Mouse (Mus musculus) forebrain, embryonic 16.5 days (tissue): ENCODE measurements around the gene Fam122b. TPM values are rescaled to one million over a fixed set of nuclear protein-coding genes. Genes with fewer than 3 reads are reported as not detected.

Source experiments
- ATAC-seq: fragments of 200-750 bp; cut with Nextera tagmentation; 2 replicates; pipeline ENCODE4 v1.8.0; 2017; ENCODE audit warnings: mild to moderate bottlenecking, moderate library complexity
- H3K27ac ChIP-seq: fragments of 300-500 bp; sonication (generic); 2 replicates; pipeline ENCODE4 v1.5.1; 2014; ENCODE audit warnings: low read length, control low read depth
- H3K27me3 ChIP-seq: fragments of 300-500 bp; sonication (generic); replicated peaks from 2 replicates; pipeline ENCODE4 v1.6.1; 2014; ENCODE audit warnings: low read length; ENCODE audit not compliant: control insufficient read depth, insufficient read depth
- H3K36me3 ChIP-seq: fragments of 300-500 bp; sonication (generic); 2 replicates; pipeline ENCODE4 v1.6.1; 2014; ENCODE audit not compliant: control insufficient read depth, insufficient read depth
- H3K4me1 ChIP-seq: fragments of 300-500 bp; sonication (generic); replicated peaks from 2 replicates; pipeline ENCODE4 v1.6.1; 2014; ENCODE audit warnings: low read length; ENCODE audit not compliant: control insufficient read depth, insufficient read depth
- H3K4me2 ChIP-seq: fragments of 300-500 bp; sonication (generic); 2 replicates; pipeline ENCODE4 v1.6.1; 2014; ENCODE audit warnings: mild to moderate bottlenecking, low read length, control low read depth
- H3K4me3 ChIP-seq: fragments of 300-500 bp; sonication (generic); replicated peaks from 2 replicates; pipeline ENCODE4 v1.5.1; 2014; ENCODE audit warnings: mild to moderate bottlenecking, low read length, control low read depth
- H3K9ac ChIP-seq: fragments of 300-500 bp; sonication (generic); replicated peaks from 2 replicates; pipeline ENCODE4 v1.6.1; 2014; ENCODE audit warnings: low read depth, low read length, control low read depth
- H3K9me3 ChIP-seq: fragments of 300-500 bp; sonication (generic); 2 replicates; pipeline ENCODE4 v1.6.1; 2016; ENCODE audit warnings: low read length; ENCODE audit not compliant: control insufficient read depth
- WGBS: fragments of 180-500 bp; shearing (Covaris S2); extraction: QIAGEN DNeasy Blood & Tissue Kit; methylation state at CpG from one replicate; pipeline ENCODE4 v1.1.7; 2014; 5-methylcytosine and 5-hydroxymethylcytosine counted together
- polyA plus RNA-seq: library from polyadenylated mRNA; unstranded; fragments of >200 nt; fragmentation: Nextera tagmentation; extraction: Ambion mirVana; gene quantifications from 2 replicates; pipeline ENCODE4 v1.2.1, GENCODE M21; 2015

Fam122b gene
- polyA plus RNA-seq, 1 experiment from 2014 or later, result 3.4 TPM

DNA sequence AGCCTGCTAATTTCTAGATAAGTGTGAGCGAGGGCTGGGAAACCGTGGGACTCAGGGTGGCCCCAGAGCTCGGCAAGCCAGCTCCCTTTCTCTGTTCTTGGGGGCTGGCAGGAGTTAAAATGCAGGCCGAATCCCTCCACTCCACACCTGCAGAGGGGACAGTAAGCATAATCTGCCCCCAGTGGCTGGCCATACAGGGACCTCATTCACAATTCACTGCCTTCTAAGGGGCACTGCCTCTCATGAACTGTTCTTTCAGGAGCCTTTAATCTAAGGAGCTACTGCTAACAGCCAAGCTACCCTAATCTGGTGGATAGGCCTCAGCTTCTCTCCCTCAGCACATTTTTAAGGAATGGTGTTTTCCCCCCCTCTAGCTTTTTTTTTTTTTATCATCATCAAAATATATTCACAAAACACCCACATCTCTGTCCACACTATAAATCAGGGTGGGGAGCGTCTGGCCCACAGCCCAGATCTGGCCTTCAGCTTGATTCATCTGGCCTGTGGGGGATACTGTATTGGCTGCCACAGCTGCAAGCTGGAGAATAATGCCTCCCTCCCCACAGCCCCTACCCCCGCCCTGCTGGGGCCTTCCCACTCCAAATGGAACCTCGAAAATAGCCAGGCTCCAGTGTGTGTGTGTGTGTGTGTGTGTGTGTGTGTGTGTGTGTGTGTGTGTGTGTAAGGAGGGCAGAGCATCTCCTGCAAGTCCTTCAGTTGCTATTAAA, 57.7 kb downstream of the Fam122b start:
- Histone ChIP-seq H3K27me3 (no peaks in the 10 kb centered on the region), H3K4me2 (no peak overlapping the region), H3K36me3 (no peaks in the 10 kb centered on the region), H3K9ac (no peak overlapping the region), H3K9me3 (no peaks in the 10 kb centered on the region), H3K4me3 (no peak overlapping the region), H3K4me1 (peaks cover 8% of the 10 kb centered on the region), H3K27ac (peak overlapping the region; percentile 2; the same call in 1 of the 2 replicates)
- ATAC-seq, result peak; percentile 85
- 17% methylated on average over 7 of the region's 7 CpGs for WGBS

DNA sequence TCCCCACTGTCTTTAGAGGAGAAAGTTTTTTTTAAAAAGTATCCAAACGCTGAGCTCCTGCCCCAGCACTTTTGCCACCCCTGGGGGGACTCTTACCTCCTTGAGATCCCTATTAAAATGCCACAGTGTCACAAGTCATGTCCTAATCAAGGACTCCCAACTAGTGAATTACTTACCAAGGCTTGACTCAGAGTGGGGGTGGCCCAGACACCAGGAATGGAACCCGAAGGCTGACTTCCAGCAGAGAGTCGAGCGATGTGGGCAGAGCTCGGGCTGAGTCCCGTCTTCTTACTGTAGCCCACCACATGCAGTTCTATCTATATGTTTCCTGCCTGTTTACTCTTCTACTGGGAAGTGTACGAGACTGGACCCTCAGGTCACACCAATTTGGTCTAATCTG, 60.2 kb downstream of the Fam122b start:
- no peak overlapping the region for H3K4me3 ChIP-seq
- 52% methylated on average over 7 of the region's 7 CpGs for WGBS
- H3K4me1 ChIP-seq, result peaks cover 6% of the 10 kb centered on the region; the same call in 1 of the 2 replicates
- no peaks in the 10 kb centered on the region for H3K9me3 ChIP-seq
- H3K9ac ChIP-seq, result no peak overlapping the region
- H3K4me2 ChIP-seq, result no peak overlapping the region
- no peak for ATAC-seq
- no peaks in the 10 kb centered on the region for H3K36me3 ChIP-seq
- H3K27me3 ChIP-seq, result no peaks in the 10 kb centered on the region
- H3K27ac ChIP-seq, result no peak overlapping the region

DNA sequence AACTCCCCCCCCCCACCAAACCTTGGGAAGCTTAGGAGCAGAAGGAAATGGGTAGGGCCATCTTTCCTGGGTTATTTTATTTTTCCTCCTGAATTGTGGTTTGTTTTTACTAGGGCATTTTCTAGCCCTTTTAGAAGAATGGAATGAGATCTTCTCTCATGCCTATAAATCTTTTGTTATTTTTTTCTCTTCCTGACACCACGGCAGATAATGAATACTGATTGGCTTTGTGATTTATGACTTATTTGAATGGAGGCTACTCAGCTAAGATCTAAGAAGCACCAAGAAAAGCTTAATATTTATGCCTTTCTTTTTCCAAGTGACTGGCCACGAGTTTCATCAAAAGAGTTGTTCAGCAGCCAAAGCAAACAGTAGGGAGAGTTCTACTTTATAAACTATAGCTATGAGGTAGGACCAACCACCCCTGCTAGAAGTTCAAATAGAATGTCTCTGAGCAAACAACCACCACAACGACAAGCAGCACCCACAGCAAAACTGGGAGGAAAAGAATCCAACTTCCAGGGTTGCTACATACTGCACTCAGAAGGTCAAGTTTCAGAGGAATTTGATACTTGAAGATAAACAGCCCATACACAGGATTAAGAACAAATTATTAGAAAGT, 64.8 kb downstream of the Fam122b start:
- Histone ChIP-seq H3K9me3 (no peaks in the 10 kb centered on the region), H3K9ac (no peak overlapping the region), H3K4me2 (no peak overlapping the region), H3K4me1 (0 out of 2 replicates have a peak, but pooled peaks cover 3% of the 10 kb centered on the region), H3K36me3 (no peaks in the 10 kb centered on the region), H3K4me3 (no peak overlapping the region), H3K27ac (no peak overlapping the region), H3K27me3 (no peaks in the 10 kb centered on the region)
- WGBS, result 58% methylated on average over 3 of the region's 3 CpGs
- no peak for ATAC-seq

DNA sequence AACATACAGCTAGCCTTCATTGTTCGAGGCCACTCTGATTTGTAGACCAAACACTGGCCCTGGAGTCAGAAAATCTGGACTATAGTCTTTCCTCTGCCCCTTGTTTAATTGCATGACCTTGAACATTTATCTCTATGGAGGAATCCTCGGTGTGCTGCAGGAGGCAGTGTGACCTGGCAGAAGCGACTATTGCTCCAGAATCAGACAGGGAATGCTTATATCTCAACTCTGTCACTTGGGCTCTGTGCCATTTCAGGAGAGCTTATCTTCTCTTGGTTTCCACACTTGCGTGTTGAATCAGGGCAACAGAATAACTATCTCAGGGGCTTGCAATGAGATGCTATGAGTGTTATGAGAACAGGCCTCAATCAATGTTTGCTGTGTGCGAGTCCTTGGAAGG, 68.0 kb downstream of the Fam122b start:
- Histone ChIP-seq H3K4me3 (no peak overlapping the region), H3K9ac (no peak overlapping the region), H3K27me3 (no peaks in the 10 kb centered on the region), H3K27ac (no peak overlapping the region), H3K36me3 (no peaks in the 10 kb centered on the region), H3K4me2 (no peak overlapping the region), H3K4me1 (no peaks in the 10 kb centered on the region), H3K9me3 (no peaks in the 10 kb centered on the region)
- ATAC-seq, result no peak
- 89% methylated on average over 5 of the region's 5 CpGs for WGBS

DNA sequence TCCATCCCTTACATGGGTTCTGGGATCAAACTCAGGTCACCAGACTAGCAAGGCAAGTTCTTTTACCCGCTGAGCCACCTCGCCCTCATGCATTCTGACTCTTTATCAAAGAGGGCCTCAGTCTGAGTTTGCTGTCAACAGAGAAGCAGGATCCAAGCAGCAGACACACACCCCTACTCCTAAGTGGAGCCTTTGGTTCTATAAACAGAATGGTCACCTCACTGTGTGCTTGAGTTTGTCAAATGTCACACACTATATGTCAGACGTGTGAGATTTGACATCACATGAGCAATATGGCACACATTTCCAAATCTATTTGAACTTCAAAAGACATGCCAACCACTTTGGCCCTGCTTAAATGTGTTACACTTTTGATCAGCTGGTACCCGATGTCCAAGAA, 71.9 kb downstream of the Fam122b start:
- Histone ChIP-seq H3K9me3 (no peaks in the 10 kb centered on the region), H3K4me2 (no peak overlapping the region), H3K36me3 (no peaks in the 10 kb centered on the region), H3K9ac (no peak overlapping the region), H3K4me1 (no peaks in the 10 kb centered on the region), H3K27me3 (no peaks in the 10 kb centered on the region), H3K27ac (no peak overlapping the region), H3K4me3 (no peak overlapping the region)
- ATAC-seq, result no peak
- WGBS, result 90% methylated on average over 4 of the region's 4 CpGs

DNA sequence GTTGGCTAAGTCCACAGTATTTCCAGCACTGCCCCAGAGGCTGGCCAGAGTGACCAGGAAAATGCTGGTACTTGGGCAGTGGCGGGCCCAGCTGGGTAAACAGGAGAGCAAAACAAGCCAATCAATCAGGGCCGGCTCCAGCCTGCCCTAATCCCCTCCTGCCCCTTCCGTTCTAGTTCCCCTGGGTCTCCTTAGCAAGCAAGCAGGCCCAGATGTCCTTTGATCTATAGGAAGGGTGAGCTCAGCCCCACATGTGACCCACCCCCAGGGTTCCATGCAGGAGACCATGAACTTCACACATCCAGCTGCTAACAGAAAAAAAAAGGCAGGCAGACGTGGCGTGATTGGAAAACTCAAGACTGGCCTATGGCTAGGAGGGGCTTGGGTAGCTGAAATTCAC, 73.2 kb downstream of the Fam122b start:
- Histone ChIP-seq H3K9me3 (no peaks in the 10 kb centered on the region), H3K27ac (no peak overlapping the region), H3K27me3 (no peaks in the 10 kb centered on the region), H3K4me3 (no peak overlapping the region), H3K4me1 (no peaks in the 10 kb centered on the region), H3K36me3 (no peaks in the 10 kb centered on the region), H3K4me2 (no peak overlapping the region), H3K9ac (no peak overlapping the region)
- 63% methylated on average over 5 of the region's 5 CpGs for WGBS
- ATAC-seq, result no peak

Other genes with a start within 250 kb of the Fam122b start
- gene Plac1, start 29.7 kb downstream of the Fam122b start, polyA plus RNA-seq, result 0.75 TPM in 1 of 2 replicates, not detected in the other
- not detected in 2 replicates for gene Fam122c, start 3.6 kb upstream of the Fam122b start, polyA plus RNA-seq
- gene Mospd1, start 100.7 kb upstream of the Fam122b start, polyA plus RNA-seq, result 48.8 and 60.3 TPM in 2 replicates
- gene Etd, start 165.1 kb upstream of the Fam122b start, polyA plus RNA-seq, result not detected in 2 replicates